Mouse (Mus musculus) hindbrain, postnatal 0 days (tissue): ENCODE data around the gene Pip5k1a. TPM values are rescaled to one million over a fixed set of nuclear protein-coding genes. Genes with fewer than 3 reads are reported as not detected.
"Not testable (repeated sequence)": the region's sequence is repeated elsewhere in the genome, so short reads cannot be mapped to it uniquely, and the experiment has no call there.

ENCODE experiments used
- ATAC-seq: fragments of 200-750 bp; cut with Nextera tagmentation; 2 replicates; pipeline ENCODE4 v1.8.0; 2017; ENCODE audit warnings: mild to moderate bottlenecking, moderate TSS enrichment, moderate library complexity
- DNase-seq: peaks from one replicate; pipeline ENCODE4 v3.0.0-alpha.2; 2015; ENCODE audit warnings: low spot score
- H3K27ac ChIP-seq: fragments of 300-500 bp; sonication (generic); 2 replicates; pipeline ENCODE4 v1.5.1; 2014; ENCODE audit warnings: mild to moderate bottlenecking
- H3K27me3 ChIP-seq: fragments of 300-500 bp; sonication (generic); 2 replicates; pipeline ENCODE4 v1.6.1; 2014; ENCODE audit warnings: low read length, mixed read lengths; ENCODE audit not compliant: insufficient read depth
- H3K36me3 ChIP-seq: fragments of 300-500 bp; sonication (generic); 2 replicates; pipeline ENCODE4 v1.6.1; 2014; ENCODE audit warnings: low read length, mixed read lengths; ENCODE audit not compliant: insufficient read depth
- H3K4me1 ChIP-seq: fragments of 300-500 bp; sonication (generic); 2 replicates; pipeline ENCODE4 v1.6.1; 2014; ENCODE audit warnings: antibody characterized with exemption, low read length, mixed read lengths; ENCODE audit not compliant: insufficient read depth
- H3K4me2 ChIP-seq: fragments of 300-500 bp; sonication (generic); 2 replicates; pipeline ENCODE4 v1.6.1; 2014; ENCODE audit warnings: low read depth, mild to moderate bottlenecking, low read length, moderate library complexity, mixed read lengths
- H3K4me3 ChIP-seq: fragments of 300-500 bp; sonication (generic); 2 replicates; pipeline ENCODE4 v1.5.1; 2014; ENCODE audit warnings: low read length
- H3K9ac ChIP-seq: fragments of 300-500 bp; sonication (generic); replicated peaks from 2 replicates; pipeline ENCODE4 v1.6.1; 2014; ENCODE audit warnings: mild to moderate bottlenecking, low read length, moderate library complexity, mixed read lengths
- H3K9me3 ChIP-seq: fragments of 300-500 bp; sonication (generic); 2 replicates; pipeline ENCODE4 v1.6.1; 2016; ENCODE audit warnings: low read length, mixed read lengths
- CTCF ChIP-seq: IDR thresholded peaks from 2 replicates; pipeline ENCODE4 v1.5.1; 2016; ENCODE audit warnings: antibody characterized with exemption, control low read depth, low read depth
- WGBS: fragments of 180-500 bp; shearing (Covaris S2); extraction: QIAGEN DNeasy Blood & Tissue Kit; methylation state at CpG from one replicate; pipeline ENCODE4 v1.1.7; 2014; 5-methylcytosine and 5-hydroxymethylcytosine counted together
- polyA plus RNA-seq: library from polyadenylated mRNA; unstranded; fragments of >200 nt; fragmentation: Nextera tagmentation; extraction: Ambion mirVana; gene quantifications from 2 replicates; pipeline ENCODE4 v1.2.1, GENCODE M21; 2015
- total RNA-seq: library from RNA; depleted of rRNA; stranded (reverse); fragments of >200 nt; gene quantifications from 2 replicates; pipeline ENCODE4 v1.2.3, GENCODE M21; 2014

Pip5k1a gene
- total and polyA plus RNA-seq, 2 experiments from 2014 or later: 12.4 to 18.5 TPM

DNA sequence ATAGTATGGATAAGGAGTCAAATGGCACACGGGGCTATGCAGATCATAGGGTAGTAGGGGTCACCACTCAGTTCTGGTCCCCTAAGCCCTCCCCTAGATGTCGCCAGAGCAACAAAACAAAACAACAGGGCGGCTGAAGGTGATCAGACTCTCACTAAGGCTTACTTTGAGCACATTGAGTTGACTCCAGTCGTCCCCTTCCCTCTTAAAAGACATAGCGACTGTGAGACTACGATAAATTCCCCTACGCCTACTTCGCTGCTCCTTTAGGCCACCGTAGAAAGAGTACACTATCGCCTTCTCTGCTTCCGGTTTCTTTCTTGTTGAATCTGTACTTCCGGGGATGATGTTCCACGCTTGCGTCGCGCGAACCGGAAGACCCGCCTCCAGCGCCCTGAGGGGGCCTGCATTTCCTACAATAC is 27.0 kb upstream of the Pip5k1a start, which contains the start of the genes Scnm1 and Lysmd1:
Gene Scnm1 (minus strand): TSS at position 332 of the 422 bp plus-strand sequence.
Gene Lysmd1 (plus strand): TSS at position 409 of the 422 bp plus-strand sequence.
- Histone ChIP-seq H3K36me3 (no peaks in the 10 kb centered on the region), H3K9ac (peak within 1 kb of the TSS; percentile 71), H3K27me3 (no peaks in the 10 kb centered on the region), H3K27ac (peak within 1 kb of the TSS; percentile 80), H3K4me1 (no peaks in the 10 kb centered on the region), H3K4me2 (peak within 1 kb of the TSS; percentile 70), H3K4me3 (peak within 1 kb of the TSS; percentile 66), H3K9me3 (no peaks in the 10 kb centered on the region)
- peak; percentile 41 for TF ChIP-seq CTCF
- ATAC-seq (peak; percentile 96), DNase-seq (peak; percentile 97)
- under 1% methylated on average over 20 of the region's 20 CpGs for WGBS

DNA sequence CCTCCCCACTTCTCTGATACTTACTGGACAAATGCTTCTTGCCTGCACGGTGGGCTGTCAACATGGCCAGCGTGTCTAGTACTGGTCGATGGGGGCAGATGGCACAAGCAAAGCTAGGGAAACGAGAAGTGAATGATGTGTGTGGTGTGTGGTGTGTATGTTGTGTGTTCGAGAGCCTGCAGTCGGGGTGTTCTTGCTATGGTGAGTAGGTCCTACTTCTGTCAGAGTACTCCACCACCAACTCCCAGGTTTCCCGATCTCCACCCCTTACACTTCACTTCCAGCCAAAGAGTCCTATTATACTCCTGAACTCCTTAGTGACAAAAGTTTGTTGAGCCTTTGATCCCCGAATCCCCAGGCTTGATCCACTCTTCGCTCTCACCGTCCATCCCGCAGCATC is 26.4 kb upstream of the Pip5k1a start:
- 0 out of 2 replicates have a peak, but pooled peaks have one; percentile 4 for ATAC-seq
- TF ChIP-seq CTCF: no peak
- 54% methylated on average over 11 of the region's 11 CpGs for WGBS

DNA sequence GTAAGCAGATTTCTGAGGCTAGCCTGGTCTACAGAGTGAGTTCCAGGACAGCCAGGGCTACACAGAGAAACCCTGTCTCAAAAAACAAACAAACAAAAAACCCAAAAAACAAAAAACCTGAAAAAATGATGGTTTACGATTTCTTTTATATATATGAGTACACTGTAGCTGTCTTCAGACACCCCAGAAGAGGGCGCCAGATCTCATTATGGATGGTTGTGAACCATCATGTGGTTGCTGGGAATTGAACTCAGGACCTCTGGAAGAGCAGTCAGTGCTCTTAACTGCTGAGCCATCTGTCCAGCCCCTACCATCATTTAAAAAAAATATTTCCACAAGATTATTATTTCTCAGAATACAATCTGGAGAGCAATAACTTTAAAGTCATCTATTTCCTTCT is 25.7 kb upstream of the Pip5k1a start:
- H3K36me3 ChIP-seq, H3K4me1 ChIP-seq, ATAC-seq, H3K9me3 ChIP-seq, H3K9ac ChIP-seq, DNase-seq, H3K4me3 ChIP-seq, H3K4me2 ChIP-seq, H3K27ac ChIP-seq, H3K27me3 ChIP-seq: not testable (repeated sequence)
- TF ChIP-seq CTCF: peak; percentile 37
- WGBS: 91% methylated on average over 2 of the region's 2 CpGs

More for the DNA sequence above, 26.4 kb upstream of the Pip5k1a start:
- peak overlapping the region; percentile 66 for H3K4me3 ChIP-seq
- peak overlapping the region; percentile 71 for H3K9ac ChIP-seq
- no peaks in the 10 kb centered on the region for H3K36me3 ChIP-seq
- peak overlapping the region; percentile 80; the same call in 1 of the 2 replicates for H3K27ac ChIP-seq
- H3K4me1 ChIP-seq: no peaks in the 10 kb centered on the region
- peak overlapping the region; percentile 59 for H3K4me2 ChIP-seq
- DNase-seq: no peak
- H3K27me3 ChIP-seq: no peaks in the 10 kb centered on the region
- H3K9me3 ChIP-seq: no peaks in the 10 kb centered on the region

DNA sequence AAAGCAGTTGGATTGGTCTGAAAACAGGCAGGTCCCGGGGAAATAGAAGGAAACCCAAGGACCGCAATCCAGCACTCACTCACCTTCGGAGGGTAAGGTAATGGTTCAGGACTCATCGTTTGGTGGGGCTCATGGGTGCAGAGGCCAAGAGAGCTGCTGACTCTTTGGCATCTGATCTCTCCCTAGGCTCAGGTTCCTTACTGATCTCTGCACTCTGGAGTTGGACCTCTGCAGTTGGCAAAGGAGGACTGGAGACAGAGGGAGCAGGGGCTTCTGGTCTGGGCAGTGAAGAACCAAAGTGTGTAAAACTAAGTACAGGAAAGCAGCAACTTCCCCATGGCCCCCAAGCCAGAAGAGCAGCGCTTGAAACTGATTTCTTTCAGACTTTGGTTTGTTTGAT is 23.4 kb upstream of the Pip5k1a start:
- Histone ChIP-seq H3K4me1 (0 out of 2 replicates have a peak, but pooled peaks cover 1% of the 10 kb centered on the region), H3K27me3 (no peaks in the 10 kb centered on the region), H3K4me2 (no peak overlapping the region), H3K36me3 (no peaks in the 10 kb centered on the region), H3K9me3 (no peaks in the 10 kb centered on the region), H3K27ac (no peak overlapping the region), H3K4me3 (no peak overlapping the region), H3K9ac (no peak overlapping the region)
- no peak for DNase-seq
- 91% methylated on average over 5 of the region's 5 CpGs for WGBS
- ATAC-seq: no peak
- no peak for TF ChIP-seq CTCF

DNA sequence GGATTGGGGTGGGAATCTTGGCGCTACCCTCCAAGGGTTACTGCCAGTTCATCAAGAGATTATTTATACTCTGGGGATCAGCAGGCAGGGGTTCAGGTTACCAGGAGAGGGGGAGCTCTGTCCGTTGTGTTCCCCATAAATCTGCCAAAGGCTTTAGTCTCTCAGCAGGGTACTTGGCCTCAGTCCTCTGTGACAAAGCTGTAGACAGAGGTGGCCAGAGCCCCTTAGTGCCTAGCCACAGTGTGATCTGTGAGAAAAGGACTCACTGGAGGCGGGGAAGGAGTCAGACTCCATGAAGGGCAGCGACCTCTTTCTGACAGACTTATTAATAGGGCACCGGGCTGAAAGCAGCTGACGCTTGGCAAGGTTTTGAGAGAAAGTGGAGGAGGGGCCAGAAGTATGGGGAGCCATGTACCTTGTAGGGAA is 22.5 kb upstream of the Pip5k1a start:
- no peak for ATAC-seq

DNA sequence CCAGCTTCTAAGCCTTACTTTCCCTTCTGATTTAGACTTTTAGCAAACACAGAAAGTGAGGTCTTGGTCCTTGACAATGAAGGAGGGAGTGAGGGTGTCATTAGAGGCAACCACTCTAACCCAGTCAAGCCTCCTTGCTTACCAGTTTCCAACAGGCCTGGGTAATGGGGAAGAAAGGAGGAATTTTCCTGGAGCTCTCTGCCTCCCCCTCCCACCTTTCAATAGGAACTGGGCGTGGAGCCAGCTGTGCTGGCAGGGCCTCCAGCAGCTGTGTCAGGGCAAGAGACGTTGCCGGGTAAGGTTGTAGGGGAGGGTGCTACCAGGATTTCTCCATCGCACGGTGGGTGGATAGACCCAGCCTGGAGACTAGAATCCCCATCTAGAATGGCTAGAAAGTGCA is 18.2 kb upstream of the Pip5k1a start:
- 29% methylated on average over 5 of the region's 5 CpGs for WGBS
- TF ChIP-seq CTCF: no peak
- H3K36me3 ChIP-seq: peaks cover 22% of the 10 kb centered on the region
- ATAC-seq (peak; percentile 46; the same call in 1 of the 2 replicates), DNase-seq (peak; percentile 66)
- H3K4me1 ChIP-seq: 0 out of 2 replicates have a peak, but pooled peaks cover 4% of the 10 kb centered on the region
- no peaks in the 10 kb centered on the region for H3K27me3 ChIP-seq
- no peak overlapping the region for H3K4me2 ChIP-seq
- no peak overlapping the region for H3K27ac ChIP-seq
- no peaks in the 10 kb centered on the region for H3K9me3 ChIP-seq
- no peak overlapping the region for H3K4me3 ChIP-seq
- H3K9ac ChIP-seq: no peak overlapping the region

More for the DNA sequence above, 22.5 kb upstream of the Pip5k1a start:
- TF ChIP-seq CTCF: no peak
- H3K9ac ChIP-seq: no peak overlapping the region
- no peak overlapping the region for H3K27ac ChIP-seq
- WGBS: 35% methylated on average over 6 of the region's 6 CpGs
- H3K4me1 ChIP-seq: 0 out of 2 replicates have a peak, but pooled peaks cover 4% of the 10 kb centered on the region
- no peak overlapping the region for H3K4me3 ChIP-seq
- no peaks in the 10 kb centered on the region for H3K27me3 ChIP-seq
- no peaks in the 10 kb centered on the region for H3K36me3 ChIP-seq
- no peak for DNase-seq
- H3K4me2 ChIP-seq: no peak overlapping the region
- no peaks in the 10 kb centered on the region for H3K9me3 ChIP-seq

DNA sequence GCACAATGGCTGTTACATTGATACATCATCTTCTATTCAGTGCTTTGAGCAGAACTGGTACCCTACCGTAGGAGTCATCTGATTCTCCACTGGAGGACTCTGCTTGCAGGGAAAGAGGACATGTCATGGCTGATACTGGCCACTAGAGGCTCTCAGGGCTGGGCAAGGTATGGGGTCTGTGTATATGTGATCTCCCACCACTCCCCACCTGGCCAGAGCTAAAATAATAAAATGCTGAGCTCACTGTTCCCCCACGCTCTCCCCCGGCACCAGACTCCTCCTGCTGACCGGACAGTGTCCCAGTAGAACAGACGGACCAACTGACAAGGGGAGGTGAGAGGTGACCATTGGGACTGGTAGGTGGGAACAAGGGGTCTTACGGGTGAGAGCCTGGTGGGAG is 17.5 kb upstream of the Pip5k1a start, which contains the start of gene Tmod4:
Gene Tmod4 (plus strand): TSS at position 231 of the 400 bp plus-strand sequence.
- H3K9ac ChIP-seq: no peak within 1 kb of the TSS
- 55% methylated on average over 6 of the region's 6 CpGs for WGBS
- H3K9me3 ChIP-seq: no peaks in the 10 kb centered on the region
- no peak within 1 kb of the TSS for H3K4me2 ChIP-seq
- peaks cover 29% of the 10 kb centered on the region for H3K36me3 ChIP-seq
- peak; percentile 70 for TF ChIP-seq CTCF
- no peak for DNase-seq
- H3K27ac ChIP-seq: no peak within 1 kb of the TSS
- H3K4me3 ChIP-seq: no peak within 1 kb of the TSS
- no peak for ATAC-seq
- H3K4me1 ChIP-seq: 0 out of 2 replicates have a peak, but pooled peaks cover 4% of the 10 kb centered on the region
- H3K27me3 ChIP-seq: no peaks in the 10 kb centered on the region
